Mouse (Mus musculus) C2C12 (cell line): Measurements from ENCODE around the gene Tacc3. TPM values are rescaled to one million over a fixed set of nuclear protein-coding genes. Genes with fewer than 3 reads are reported as not detected.
A peak's percentile ranks its signal among the peaks of the same experiment; 100 is the strongest.

Experiments used
- H3K27me3 ChIP-seq: one replicate; pipeline ENCODE4 v1.6.1; 2011; ENCODE audit not compliant: control insufficient read depth, insufficient read depth, insufficient read length
- H3K36me3 ChIP-seq: one replicate; pipeline ENCODE4 v1.6.1; 2011; ENCODE audit not compliant: control insufficient read depth, insufficient read depth
- H3K4me3 ChIP-seq: one replicate; pipeline ENCODE4 v1.5.1; 2011; ENCODE audit warnings: mild to moderate bottlenecking, control low read depth; ENCODE audit not compliant: poor library complexity, insufficient read depth, severe bottlenecking
- H3K79me2 ChIP-seq: one replicate; pipeline ENCODE4 v1.6.1; 2011; ENCODE audit not compliant: control insufficient read depth, insufficient read depth
- H3K79me3 ChIP-seq: one replicate; pipeline ENCODE4 v1.6.1; 2011; ENCODE audit warnings: low read depth, control low read depth
- H3ac ChIP-seq: one replicate; pipeline ENCODE3; 2011; ENCODE audit warnings: low read depth; ENCODE audit not compliant: control insufficient read depth, insufficient read length
- CEBPB ChIP-seq: IDR thresholded peaks from one replicate; pipeline ENCODE4 v1.6.1; 2011; ENCODE audit warnings: low read depth, mild to moderate bottlenecking, control low read depth, moderate library complexity
- CTCF ChIP-seq: IDR thresholded peaks from one replicate; pipeline ENCODE4 v1.5.1; 2011; ENCODE audit not compliant: control insufficient read depth, insufficient read depth, insufficient read length
- FOSL1 ChIP-seq: IDR thresholded peaks from one replicate; pipeline ENCODE4 v1.8.0; 2011; ENCODE audit warnings: mild to moderate bottlenecking, low read length; ENCODE audit not compliant: poor library complexity, insufficient read depth, severe bottlenecking
- MAX ChIP-seq: IDR thresholded peaks from one replicate; pipeline ENCODE4 v1.6.1; 2011; ENCODE audit warnings: mild to moderate bottlenecking, control low read depth
- MYOD1 ChIP-seq: IDR thresholded peaks from one replicate; pipeline ENCODE4 v1.6.1; 2011; ENCODE audit warnings: low read depth; ENCODE audit not compliant: control insufficient read depth, insufficient read length
- MYOG ChIP-seq: IDR thresholded peaks from one replicate; pipeline ENCODE4 v1.6.1; 2011; ENCODE audit not compliant: control insufficient read depth, insufficient read length; ENCODE audit errors: extremely low read depth
- USF1 ChIP-seq: IDR thresholded peaks from one replicate; pipeline ENCODE4 v1.6.1; 2011; ENCODE audit warnings: low read depth, mild to moderate bottlenecking, control low read depth, moderate library complexity
- polyA plus RNA-seq: library from polyadenylated mRNA; unstranded; fragments of >200 nt; fragmentation: generic; extraction: Trizol; gene quantifications from one replicate; pipeline ENCODE4 v1.2.1, GENCODE M21; 2012; ENCODE audit warnings: missing spikeins

Gene Tacc3
- polyA plus RNA-seq, 1 experiment, result 109 TPM

GRCm38 (mm10) chr5:33681044-33681443 lies 23.1 kb downstream of the Tacc3 start:
- H3K79me2 ChIP-seq, result no peaks in the 10 kb centered on the region
- no peaks in the 10 kb centered on the region for H3K36me3 ChIP-seq
- H3K79me3 ChIP-seq, result no peaks in the 10 kb centered on the region
- H3K4me3 ChIP-seq, result no peak overlapping the region
- peaks cover 5% of the 10 kb centered on the region for H3K27me3 ChIP-seq
- H3ac ChIP-seq, result no peak overlapping the region
- TF ChIP-seq CTCF (no peak), CEBPB (no peak), USF1 (no peak), MYOD1 (no peak), FOSL1 (no peak), MYOG (no peak), MAX (no peak)

DNA sequence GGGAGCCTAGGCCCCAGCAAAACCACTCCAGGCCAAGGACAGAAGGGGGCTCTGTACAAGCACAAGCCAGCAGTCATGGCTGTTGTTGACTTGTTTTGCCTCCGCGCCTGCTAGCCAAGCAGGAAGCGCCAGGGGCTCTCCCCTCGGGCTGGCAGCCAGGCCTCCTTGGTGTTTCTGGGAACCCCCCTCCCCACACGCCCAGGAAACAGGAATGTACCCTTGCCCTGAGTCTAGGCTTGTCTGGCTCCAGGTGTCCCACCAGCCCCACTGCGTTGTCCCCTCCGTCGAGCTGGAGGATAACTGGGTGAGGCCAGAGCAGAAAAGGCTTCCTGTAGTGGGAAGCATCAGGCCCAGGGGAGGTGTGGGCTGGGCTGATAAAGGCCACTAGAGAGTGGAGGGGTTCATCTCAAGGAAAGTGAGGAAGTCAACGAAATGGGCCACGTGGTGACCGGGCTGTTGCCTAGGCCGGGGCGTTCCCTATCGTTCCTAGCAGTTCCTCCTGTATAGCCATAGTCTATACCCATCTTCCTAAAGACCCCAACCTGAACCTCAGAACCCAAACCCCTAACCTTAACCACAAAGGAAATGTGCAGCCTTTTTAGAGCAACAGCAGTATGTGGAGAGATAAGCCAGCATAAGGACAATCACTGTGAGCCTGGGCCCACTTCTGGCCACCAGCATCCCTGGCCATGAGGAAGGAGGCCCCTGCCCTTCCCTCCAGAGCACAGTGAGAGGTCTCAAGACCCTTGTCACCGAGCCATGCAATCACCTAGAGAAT lies 23.9 kb downstream of the Tacc3 start:
- H3K79me2 ChIP-seq, result no peaks in the 10 kb centered on the region
- no peaks in the 10 kb centered on the region for H3K36me3 ChIP-seq
- no peaks in the 10 kb centered on the region for H3K79me3 ChIP-seq
- H3ac ChIP-seq, result no peak overlapping the region
- H3K4me3 ChIP-seq, result no peak overlapping the region
- peaks cover 12% of the 10 kb centered on the region for H3K27me3 ChIP-seq
- TF ChIP-seq MYOG (no peak), MAX (no peak), CTCF (no peak), FOSL1 (no peak), USF1 (no peak), CEBPB (no peak), MYOD1 (no peak)

DNA sequence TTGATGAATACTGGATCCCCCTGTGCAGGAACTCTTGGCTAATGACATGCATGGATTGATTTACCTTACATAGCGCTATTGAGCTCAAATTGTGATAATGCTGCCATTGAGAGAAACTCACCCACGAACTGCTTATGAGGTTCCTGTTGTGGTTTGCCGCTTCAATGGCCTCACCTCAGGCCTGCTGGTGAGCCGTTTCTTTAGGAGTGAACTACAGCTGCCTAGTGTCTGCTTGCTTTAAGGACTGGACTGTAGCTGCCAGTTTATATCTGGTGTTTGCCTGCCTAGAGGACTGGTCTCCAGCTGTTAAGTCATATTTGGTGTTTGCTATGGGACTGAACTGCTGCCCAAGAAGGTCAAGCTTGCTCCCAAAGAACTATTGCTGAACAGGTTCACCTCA lies 25.0 kb downstream of the Tacc3 start:
- no peak overlapping the region for H3ac ChIP-seq
- no peaks in the 10 kb centered on the region for H3K36me3 ChIP-seq
- H3K79me3 ChIP-seq, result no peaks in the 10 kb centered on the region
- H3K79me2 ChIP-seq, result no peaks in the 10 kb centered on the region
- H3K27me3 ChIP-seq, result peaks cover 16% of the 10 kb centered on the region
- no peak for TF ChIP-seq MYOG
- TF ChIP-seq CEBPB, result no peak
- no peak for TF ChIP-seq MAX
- TF ChIP-seq CTCF, result no peak
- TF ChIP-seq FOSL1, result no peak
- no peak for TF ChIP-seq USF1
- no peak for TF ChIP-seq MYOD1
- no peak overlapping the region for H3K4me3 ChIP-seq

- Histone ChIP-seq H3ac (no peak overlapping the region), H3K27me3 (peaks cover 16% of the 10 kb centered on the region), H3K4me3 (no peak overlapping the region), H3K36me3 (no peaks in the 10 kb centered on the region), H3K79me2 (no peaks in the 10 kb centered on the region), H3K79me3 (no peaks in the 10 kb centered on the region)
- TF ChIP-seq FOSL1 (no peak), MYOD1 (no peak), CTCF (peak; percentile 19)
Observed at GRCm38 (mm10) chr5:33683897-33684652, 26.1 kb downstream of the Tacc3 start.

DNA sequence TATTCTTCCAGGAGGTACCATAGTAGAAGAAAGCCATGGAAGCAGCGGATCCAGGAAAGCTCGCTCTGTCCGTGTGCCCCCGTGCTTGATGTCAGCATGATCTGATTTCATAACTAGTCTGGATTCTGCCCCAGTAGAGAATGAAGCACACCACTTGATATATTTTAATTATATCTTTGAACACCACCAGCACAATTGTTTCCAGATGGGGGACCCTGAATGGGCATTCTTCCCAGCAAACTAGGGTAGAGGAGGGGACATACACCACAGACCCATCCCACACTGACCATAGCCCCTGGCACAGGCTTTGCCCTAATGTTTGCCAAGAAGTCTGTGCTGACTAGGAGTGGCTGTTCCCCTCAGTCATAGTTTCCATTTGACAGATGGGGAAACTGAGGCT lies 27.0 kb downstream of the Tacc3 start:
- H3K36me3 ChIP-seq, result no peaks in the 10 kb centered on the region
- H3K27me3 ChIP-seq, result peaks cover 16% of the 10 kb centered on the region
- no peak overlapping the region for H3ac ChIP-seq
- no peaks in the 10 kb centered on the region for H3K79me2 ChIP-seq
- H3K79me3 ChIP-seq, result no peaks in the 10 kb centered on the region
- TF ChIP-seq USF1, result no peak
- no peak for TF ChIP-seq FOSL1
- TF ChIP-seq CEBPB, result no peak
- TF ChIP-seq MYOG, result no peak
- no peak for TF ChIP-seq CTCF
- no peak for TF ChIP-seq MAX
- TF ChIP-seq MYOD1, result no peak
- H3K4me3 ChIP-seq, result no peak overlapping the region

GRCm38 (mm10) chr5:33687142-33687541 lies 29.2 kb downstream of the Tacc3 start:
- H3K79me2 ChIP-seq, result no peaks in the 10 kb centered on the region
- no peaks in the 10 kb centered on the region for H3K79me3 ChIP-seq
- H3K36me3 ChIP-seq, result no peaks in the 10 kb centered on the region
- peaks cover 16% of the 10 kb centered on the region for H3K27me3 ChIP-seq
- TF ChIP-seq CEBPB, result no peak
- no peak for TF ChIP-seq MYOD1
- TF ChIP-seq FOSL1, result no peak
- no peak for TF ChIP-seq CTCF
- TF ChIP-seq MYOG, result no peak
- no peak for TF ChIP-seq USF1
- TF ChIP-seq MAX, result no peak
- H3ac ChIP-seq, result no peak overlapping the region
- H3K4me3 ChIP-seq, result no peak overlapping the region
